Mouse (Mus musculus): ENCODE measurements around the gene Ubtd2.

- TF ChIP-seq GATA1 (IDR thresholded peaks at IDR 0.05; ENCODE audit: borderline replicate concordance, low read length) (no peak), FLI1 (IDR thresholded peaks at IDR 0.05; ENCODE audit: low read length) (no peak)
Observed at GRCm38 (mm10) chr11:32450216-32450615, 5.0 kb upstream of the Ubtd2 start.

Measured in megakaryocyte, embryonic 14.5 days (primary cell).